Mouse (Mus musculus): ENCODE data around the gene Thrap3.

- no peak for TF ChIP-seq CTCF (conservative IDR thresholded peaks at IDR 0.05; ENCODE audit: low read length)
- TF ChIP-seq POU5F1 (IDR thresholded peaks at IDR 0.05; ENCODE audit: borderline replicate concordance, low read length): no peak
Measured at GRCm38 (mm10) chr4:126155183-126155582, 47.4 kb downstream of the Thrap3 start.
